Mouse (Mus musculus) olfactory bulb, adult 2 months (tissue): ENCODE data around the gene Gper1.

Experiments
- CTCF ChIP-seq: fragments of 200-500 bp; IDR thresholded peaks from 2 replicates; pipeline ENCODE4 v1.5.1; 2012; ENCODE audit warnings: low read depth, mild to moderate bottlenecking, low read length, moderate library complexity; ENCODE audit not compliant: insufficient read depth
- POLR2A ChIP-seq: fragments of 200-500 bp; IDR thresholded peaks from 2 replicates; pipeline ENCODE4 v1.6.1; 2012; ENCODE audit warnings: mild to moderate bottlenecking, low read depth, low read length, moderate library complexity; ENCODE audit not compliant: insufficient read depth

DNA sequence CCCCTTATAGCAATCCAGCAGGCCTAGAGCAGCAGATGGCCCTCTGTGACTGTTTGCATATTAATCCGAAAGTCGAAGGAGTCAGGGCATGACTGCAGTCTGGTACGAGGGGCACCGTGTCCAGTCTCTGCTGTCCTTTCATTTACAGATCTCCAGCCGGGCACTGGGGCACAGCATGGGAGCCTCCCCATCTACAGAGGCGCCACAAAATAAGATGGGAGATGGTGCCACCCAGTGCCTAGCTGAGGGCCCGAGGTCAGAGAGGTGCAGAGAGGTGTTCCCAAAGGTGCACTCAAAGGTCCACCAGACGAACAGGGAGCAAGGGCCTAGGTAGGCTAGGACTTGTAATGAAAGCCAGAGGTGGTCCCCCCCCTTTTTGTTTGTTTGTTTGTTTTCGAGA, 39.7 kb upstream of the Gper1 start:
- no peak for TF ChIP-seq CTCF
- no peak for TF ChIP-seq POLR2A
